Mouse (Mus musculus): ENCODE measurements around the gene Rin3. TPM values are rescaled to one million over a fixed set of nuclear protein-coding genes. Genes with fewer than 3 reads are reported as not detected.

Gene Rin3
- polyA plus RNA-seq, 1 experiment from 2014 or later = 6.1 TPM

GRCm38 (mm10) chr12:102291686-102292085 is 8.8 kb downstream of the Rin3 start:
- ATAC-seq (replicated peaks; ENCODE audit: low FRiP score) (no peak), DNase-seq (ENCODE audit: low spot score) (no peak)
- H3K9ac ChIP-seq (ENCODE audit: low read length) = no peak overlapping the region
- 63% methylated on average over 6 of the region's 6 CpGs for WGBS
- no peak overlapping the region for H3K4me3 ChIP-seq (ENCODE audit: low read depth, low read length)
- no peaks in the 10 kb centered on the region for H3K36me3 ChIP-seq (ENCODE audit: control insufficient read depth, insufficient read depth, low read length)
- no peaks in the 10 kb centered on the region for H3K4me1 ChIP-seq (replicated peaks; ENCODE audit: control insufficient read depth, insufficient read depth, low read length)
- H3K27me3 ChIP-seq (ENCODE audit: control insufficient read depth, insufficient read depth, low read length) = no peaks in the 10 kb centered on the region
- H3K9me3 ChIP-seq (ENCODE audit: control insufficient read depth, low read length) = no peaks in the 10 kb centered on the region
- no peak overlapping the region for H3K27ac ChIP-seq (ENCODE audit: low read depth, low read length)
- no peak overlapping the region for H3K4me2 ChIP-seq (ENCODE audit: low read depth, low read length, severe bottlenecking)

DNA sequence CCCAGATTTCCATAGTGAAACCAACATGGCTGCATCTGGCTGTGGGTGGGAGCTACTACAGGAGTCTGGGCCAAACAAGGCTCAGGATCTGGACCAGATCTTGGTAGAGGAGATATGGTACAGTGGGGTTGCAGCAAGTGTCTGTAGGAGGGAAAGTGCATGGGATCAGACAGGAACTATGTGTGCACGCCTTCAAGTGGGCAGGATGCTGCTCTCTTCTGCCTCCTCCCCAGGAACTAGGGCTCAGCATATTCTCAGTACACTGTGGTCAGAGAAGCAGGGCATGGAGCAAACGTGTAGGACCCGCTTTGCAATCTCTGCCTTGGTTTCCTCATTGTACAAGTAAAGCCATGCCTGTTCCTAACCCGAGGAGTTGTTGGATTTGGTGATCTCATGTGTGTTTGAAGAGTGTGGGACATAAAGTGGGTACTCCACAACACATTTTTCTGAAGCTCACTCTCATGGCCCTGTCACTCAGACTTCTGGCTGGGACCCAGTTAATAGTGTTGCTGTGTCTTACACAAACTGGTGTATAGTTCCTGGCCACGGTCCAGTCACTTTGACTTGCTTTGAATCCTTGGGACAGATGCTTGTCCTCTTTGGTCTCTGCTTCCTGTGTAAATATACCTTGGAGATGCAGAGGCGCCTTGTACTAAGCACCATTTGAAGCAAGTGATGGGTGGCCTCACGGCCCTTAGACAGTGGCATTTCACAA is 9.8 kb downstream of the Rin3 start:
- no peak for ATAC-seq (replicated peaks; ENCODE audit: low FRiP score)
- H3K4me2 ChIP-seq (ENCODE audit: low read depth, low read length, severe bottlenecking) = no peak overlapping the region
- no peak for DNase-seq (ENCODE audit: low spot score)
- H3K27ac ChIP-seq (ENCODE audit: low read depth, low read length) = no peak overlapping the region
- 85% methylated on average over 7 of the region's 7 CpGs for WGBS
- no peak overlapping the region for H3K9ac ChIP-seq (ENCODE audit: low read length)
- H3K27me3 ChIP-seq (ENCODE audit: control insufficient read depth, insufficient read depth, low read length) = no peaks in the 10 kb centered on the region
- no peaks in the 10 kb centered on the region for H3K4me1 ChIP-seq (replicated peaks; ENCODE audit: control insufficient read depth, insufficient read depth, low read length)
- no peaks in the 10 kb centered on the region for H3K36me3 ChIP-seq (ENCODE audit: control insufficient read depth, insufficient read depth, low read length)
- H3K4me3 ChIP-seq (ENCODE audit: low read depth, low read length) = no peak overlapping the region
- no peaks in the 10 kb centered on the region for H3K9me3 ChIP-seq (ENCODE audit: control insufficient read depth, low read length)

GRCm38 (mm10) chr12:102294634-102295033 is 11.8 kb downstream of the Rin3 start:
- H3K9me3 ChIP-seq (ENCODE audit: control insufficient read depth, low read length) = no peaks in the 10 kb centered on the region
- 82% methylated on average over 5 of the region's 5 CpGs for WGBS
- no peaks in the 10 kb centered on the region for H3K4me1 ChIP-seq (replicated peaks; ENCODE audit: control insufficient read depth, insufficient read depth, low read length)
- no peak overlapping the region for H3K4me2 ChIP-seq (ENCODE audit: low read depth, low read length, severe bottlenecking)
- H3K4me3 ChIP-seq (ENCODE audit: low read depth, low read length) = no peak overlapping the region
- no peak overlapping the region for H3K27ac ChIP-seq (ENCODE audit: low read depth, low read length)
- H3K27me3 ChIP-seq (ENCODE audit: control insufficient read depth, insufficient read depth, low read length) = no peaks in the 10 kb centered on the region
- DNase-seq (ENCODE audit: low spot score) (no peak), ATAC-seq (replicated peaks; ENCODE audit: low FRiP score) (no peak)
- no peak overlapping the region for H3K9ac ChIP-seq (ENCODE audit: low read length)
- H3K36me3 ChIP-seq (ENCODE audit: control insufficient read depth, insufficient read depth, low read length) = no peaks in the 10 kb centered on the region

DNA sequence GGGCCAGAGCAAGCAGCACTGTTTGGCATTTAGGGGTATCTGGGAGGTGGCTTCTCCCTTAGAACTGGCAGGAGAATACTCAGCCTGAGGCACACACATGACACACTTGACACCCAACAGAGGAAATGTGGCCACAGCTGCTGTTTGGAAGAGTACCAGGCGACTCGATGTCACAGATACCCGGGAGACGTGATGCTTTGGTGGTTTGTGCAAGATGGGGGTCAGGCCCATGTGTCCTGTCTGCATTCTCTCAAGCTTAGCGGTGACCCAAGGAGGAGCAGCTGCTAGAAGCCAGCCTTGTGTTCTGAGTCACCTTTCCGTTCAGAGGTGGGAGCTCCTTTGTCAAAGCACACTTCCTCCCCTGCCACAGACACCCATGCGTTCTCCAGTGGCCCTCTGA is 12.4 kb downstream of the Rin3 start:
- 80% methylated on average over 7 of the region's 7 CpGs for WGBS
- DNase-seq (ENCODE audit: low spot score) = no peak
- no peaks in the 10 kb centered on the region for H3K27me3 ChIP-seq (ENCODE audit: control insufficient read depth, insufficient read depth, low read length)
- H3K9me3 ChIP-seq (ENCODE audit: control insufficient read depth, low read length) = no peaks in the 10 kb centered on the region
- H3K27ac ChIP-seq (ENCODE audit: low read depth, low read length) = no peak overlapping the region
- no peaks in the 10 kb centered on the region for H3K36me3 ChIP-seq (ENCODE audit: control insufficient read depth, insufficient read depth, low read length)
- ATAC-seq (replicated peaks; ENCODE audit: low FRiP score) = no peak
- H3K9ac ChIP-seq (ENCODE audit: low read length) = no peak overlapping the region
- H3K4me2 ChIP-seq (ENCODE audit: low read depth, low read length, severe bottlenecking) = no peak overlapping the region
- H3K4me3 ChIP-seq (ENCODE audit: low read depth, low read length) = no peak overlapping the region
- H3K4me1 ChIP-seq (replicated peaks; ENCODE audit: control insufficient read depth, insufficient read depth, low read length) = no peaks in the 10 kb centered on the region

GRCm38 (mm10) chr12:102295662-102296061 is 12.8 kb downstream of the Rin3 start:
- DNase-seq (ENCODE audit: low spot score) = no peak
- no peaks in the 10 kb centered on the region for H3K9me3 ChIP-seq (ENCODE audit: control insufficient read depth, low read length)
- H3K4me3 ChIP-seq (ENCODE audit: low read depth, low read length) = no peak overlapping the region
- H3K27me3 ChIP-seq (ENCODE audit: control insufficient read depth, insufficient read depth, low read length) = no peaks in the 10 kb centered on the region
- no peaks in the 10 kb centered on the region for H3K4me1 ChIP-seq (replicated peaks; ENCODE audit: control insufficient read depth, insufficient read depth, low read length)
- no peak overlapping the region for H3K4me2 ChIP-seq (ENCODE audit: low read depth, low read length, severe bottlenecking)
- H3K27ac ChIP-seq (ENCODE audit: low read depth, low read length) = no peak overlapping the region
- ATAC-seq (replicated peaks; ENCODE audit: low FRiP score) = no peak
- no peak overlapping the region for H3K9ac ChIP-seq (ENCODE audit: low read length)
- WGBS = 88% methylated on average over 8 of the region's 8 CpGs
- no peaks in the 10 kb centered on the region for H3K36me3 ChIP-seq (ENCODE audit: control insufficient read depth, insufficient read depth, low read length)

GRCm38 (mm10) chr12:102296361-102296760 is 13.5 kb downstream of the Rin3 start:
- no peaks in the 10 kb centered on the region for H3K4me1 ChIP-seq (replicated peaks; ENCODE audit: control insufficient read depth, insufficient read depth, low read length)
- no peaks in the 10 kb centered on the region for H3K9me3 ChIP-seq (ENCODE audit: control insufficient read depth, low read length)
- 88% methylated on average over 1 of the region's 1 CpGs for WGBS
- no peak for DNase-seq (ENCODE audit: low spot score)
- H3K27ac ChIP-seq (ENCODE audit: low read depth, low read length) = no peak overlapping the region
- no peak overlapping the region for H3K9ac ChIP-seq (ENCODE audit: low read length)
- H3K4me2 ChIP-seq (ENCODE audit: low read depth, low read length, severe bottlenecking) = no peak overlapping the region
- no peak overlapping the region for H3K4me3 ChIP-seq (ENCODE audit: low read depth, low read length)
- no peak for ATAC-seq (replicated peaks; ENCODE audit: low FRiP score)
- H3K27me3 ChIP-seq (ENCODE audit: control insufficient read depth, insufficient read depth, low read length) = no peaks in the 10 kb centered on the region
- no peaks in the 10 kb centered on the region for H3K36me3 ChIP-seq (ENCODE audit: control insufficient read depth, insufficient read depth, low read length)

- H3K9me3 ChIP-seq (ENCODE audit: control insufficient read depth, low read length) = no peaks in the 10 kb centered on the region
- ATAC-seq (replicated peaks; ENCODE audit: low FRiP score) (no peak), DNase-seq (ENCODE audit: low spot score) (no peak)
- H3K27me3 ChIP-seq (ENCODE audit: control insufficient read depth, insufficient read depth, low read length) = no peaks in the 10 kb centered on the region
- H3K27ac ChIP-seq (ENCODE audit: low read depth, low read length) = no peak overlapping the region
- H3K4me3 ChIP-seq (ENCODE audit: low read depth, low read length) = no peak overlapping the region
- H3K4me2 ChIP-seq (ENCODE audit: low read depth, low read length, severe bottlenecking) = no peak overlapping the region
- H3K36me3 ChIP-seq (ENCODE audit: control insufficient read depth, insufficient read depth, low read length) = no peaks in the 10 kb centered on the region
- H3K9ac ChIP-seq (ENCODE audit: low read length) = no peak overlapping the region
- no peaks in the 10 kb centered on the region for H3K4me1 ChIP-seq (replicated peaks; ENCODE audit: control insufficient read depth, insufficient read depth, low read length)
- WGBS = 84% methylated on average over 4 of the region's 4 CpGs
Measured at GRCm38 (mm10) chr12:102296967-102297366, 14.1 kb downstream of the Rin3 start.

- 85% methylated on average over 5 of the region's 5 CpGs for WGBS
- H3K36me3 ChIP-seq (ENCODE audit: control insufficient read depth, insufficient read depth, low read length) = no peaks in the 10 kb centered on the region
- H3K9me3 ChIP-seq (ENCODE audit: control insufficient read depth, low read length) = no peaks in the 10 kb centered on the region
- H3K4me3 ChIP-seq (ENCODE audit: low read depth, low read length) = no peak overlapping the region
- H3K27ac ChIP-seq (ENCODE audit: low read depth, low read length) = no peak overlapping the region
- no peak overlapping the region for H3K9ac ChIP-seq (ENCODE audit: low read length)
- no peaks in the 10 kb centered on the region for H3K4me1 ChIP-seq (replicated peaks; ENCODE audit: control insufficient read depth, insufficient read depth, low read length)
- H3K27me3 ChIP-seq (ENCODE audit: control insufficient read depth, insufficient read depth, low read length) = no peaks in the 10 kb centered on the region
- DNase-seq (ENCODE audit: low spot score) (no peak), ATAC-seq (replicated peaks; ENCODE audit: low FRiP score) (no peak)
- H3K4me2 ChIP-seq (ENCODE audit: low read depth, low read length, severe bottlenecking) = no peak overlapping the region
Measured at GRCm38 (mm10) chr12:102299209-102299608, 16.4 kb downstream of the Rin3 start.

- ATAC-seq (replicated peaks; ENCODE audit: low FRiP score) (no peak), DNase-seq (ENCODE audit: low spot score) (no peak)
- no peak overlapping the region for H3K27ac ChIP-seq (ENCODE audit: low read depth, low read length)
- H3K4me3 ChIP-seq (ENCODE audit: low read depth, low read length) = no peak overlapping the region
- no peaks in the 10 kb centered on the region for H3K36me3 ChIP-seq (ENCODE audit: control insufficient read depth, insufficient read depth, low read length)
- H3K27me3 ChIP-seq (ENCODE audit: control insufficient read depth, insufficient read depth, low read length) = no peaks in the 10 kb centered on the region
- 89% methylated on average over 1 of the region's 1 CpGs for WGBS
- H3K4me1 ChIP-seq (replicated peaks; ENCODE audit: control insufficient read depth, insufficient read depth, low read length) = no peaks in the 10 kb centered on the region
- H3K9me3 ChIP-seq (ENCODE audit: control insufficient read depth, low read length) = no peaks in the 10 kb centered on the region
- no peak overlapping the region for H3K4me2 ChIP-seq (ENCODE audit: low read depth, low read length, severe bottlenecking)
- H3K9ac ChIP-seq (ENCODE audit: low read length) = no peak overlapping the region
Measured at GRCm38 (mm10) chr12:102301585-102301984, 18.7 kb downstream of the Rin3 start.
